In genomic region chr11:9647991-9648390, GRCm38 (mm10) we compare ENCODE assay signal across 13 mouse cellular contexts.
DNase-seq lines count a peak whose midpoint lies in the region; ATAC-seq and TF ChIP-seq lines count a peak whose summit lies in the region.
"Had no signal": no experiment of that assay in that cellular context is flagged by ENCODE, and none has a peak within 500 bp of the region (broad histone marks: within the 10 kb centered on the region; RNA-seq: fewer than 3 reads in every experiment).

No protein-coding gene starts in this region.

- no peak for DNase-seq in kidney, postnatal 0 days (ENCODE audit: low spot score)
- no peak for DNase-seq in kidney, postnatal 36 days
- peak; percentile 5 for DNase-seq in thymus, postnatal 0 days (ENCODE audit: low spot score)
- DNase-seq in thymus, postnatal 14 days: no peak
- peak; percentile 11 for DNase-seq in brain, adult 2 months (ENCODE audit: low read depth, low spot score)
- DNase-seq in urinary bladder, postnatal 4 days (ENCODE audit: low spot score in 2 of 2): no peak
- no peak for DNase-seq in right cerebral cortex, postnatal 25 days
- no peak for DNase-seq in gastrocnemius, postnatal 14 days
- DNase-seq: adrenal gland, postnatal 10 days; cerebellum, adult 11-12 months; lung, postnatal 14 days had no signal

- H3K27me3 ChIP-seq in kidney, postnatal 0 days (ENCODE audit: insufficient read depth, low read length): no peaks in the 10 kb centered on the region
- H3K27me3 ChIP-seq: kidney, embryonic 15.5 days had no signal

- intact Hi-C loops in gastrocnemius, postnatal 14 days (cut with DNase I; ENCODE audit: low total_unique reads): no loop called here

- H3K27ac ChIP-seq in kidney, postnatal 0 days: no peak overlapping the region
- H3K27ac ChIP-seq: kidney, embryonic 15.5 days had no signal

- H3K9ac ChIP-seq in kidney, postnatal 0 days (ENCODE audit: low read depth, low read length): no peak overlapping the region
- H3K9ac ChIP-seq: kidney, embryonic 15.5 days had no signal

- 61% methylated on average over 3 of the region's 3 CpGs for WGBS in kidney, postnatal 0 days

- TF ChIP-seq CTCF in kidney, postnatal 0 days (IDR thresholded peaks at IDR 0.05; ENCODE audit: low read depth): peak; percentile 47; the same call in 1 of the 2 replicates

- ATAC-seq in kidney, postnatal 0 days (replicated peaks; ENCODE audit: low FRiP score, low read depth): no peak

- no peaks in the 10 kb centered on the region for H3K36me3 ChIP-seq in kidney, postnatal 0 days (ENCODE audit: insufficient read depth, low read length)
- H3K36me3 ChIP-seq: G1E; kidney, embryonic 15.5 days had no signal

- no peaks in the 10 kb centered on the region for H3K9me3 ChIP-seq in kidney, postnatal 0 days (replicated peaks; ENCODE audit: low read length)
- H3K9me3 ChIP-seq: G1E; kidney, embryonic 15.5 days had no signal

- no peak overlapping the region for H3K4me3 ChIP-seq in kidney, postnatal 0 days (replicated peaks; ENCODE audit: low read depth, low read length)
- H3K4me3 ChIP-seq: kidney, embryonic 15.5 days had no signal

- no peak overlapping the region for H3K4me2 ChIP-seq in kidney, postnatal 0 days (ENCODE audit: low read length)
- H3K4me2 ChIP-seq: kidney, embryonic 15.5 days had no signal

- no peaks in the 10 kb centered on the region for H3K4me1 ChIP-seq in kidney, postnatal 0 days (replicated peaks; ENCODE audit: insufficient read depth, low read length)
- H3K4me1 ChIP-seq: kidney, embryonic 15.5 days had no signal

Comparison
In these comparisons a context has a peak if more than half of its experiments do, and no peak if none do; other contexts are left out.
1. DNase-seq: peak in thymus, postnatal 0 days (single experiment) and brain, adult 2 months (single experiment); none in kidney, postnatal 0 days (single experiment), kidney, postnatal 36 days (0 of 2), thymus, postnatal 14 days (single experiment), urinary bladder, postnatal 4 days (0 of 2), right cerebral cortex, postnatal 25 days (single experiment) and gastrocnemius, postnatal 14 days (single experiment).